18 mouse cellular contexts compared by ENCODE assay signal in genomic region chr12:71333561-71333960, GRCm38 (mm10). TPM values are rescaled to one million over a fixed set of nuclear protein-coding genes. Genes with fewer than 3 reads are reported as not detected.
A peak's percentile ranks its signal among the peaks of the same experiment; 100 is the strongest.
DNase-seq lines count a peak whose midpoint lies in the region; ATAC-seq and TF ChIP-seq lines count a peak whose summit lies in the region.
"Had no signal": no experiment of that assay in that cellular context is flagged by ENCODE, and none has a peak within 500 bp of the region (broad histone marks: within the 10 kb centered on the region; RNA-seq: fewer than 3 reads in every experiment).

No protein-coding gene starts in this region.

- no peak for TF ChIP-seq CTCF in heart, adult 2 months (IDR thresholded peaks at IDR 0.05)

- no peak for TF ChIP-seq EP300 in heart, adult 2 months (IDR thresholded peaks at IDR 0.05; ENCODE audit: insufficient read depth, low read depth, low read length)

- H3K9ac ChIP-seq in heart, embryonic 11.5 days (ENCODE audit: low read depth, low read length), result 0 out of 2 replicates have a peak overlapping the region, but pooled peaks have one; percentile 34
- H3K9ac ChIP-seq in heart, adult 2 months (ENCODE audit: low read depth, low read length), result no peak overlapping the region
- no peak overlapping the region for H3K9ac ChIP-seq in hindbrain, embryonic 13.5 days
- H3K9ac ChIP-seq in hindbrain, embryonic 14.5 days, result no peak overlapping the region
- H3K9ac ChIP-seq: forebrain, embryonic 13.5 days had no signal

- H3K27me3 ChIP-seq in heart, embryonic 11.5 days (ENCODE audit: control insufficient read depth, insufficient read depth, low read length), result no peaks in the 10 kb centered on the region
- no peaks in the 10 kb centered on the region for H3K27me3 ChIP-seq in heart, adult 2 months (ENCODE audit: control insufficient read depth, insufficient read depth, low read length)
- no peaks in the 10 kb centered on the region for H3K27me3 ChIP-seq in hindbrain, embryonic 13.5 days
- no peaks in the 10 kb centered on the region for H3K27me3 ChIP-seq in hindbrain, embryonic 14.5 days (ENCODE audit: control insufficient read depth, insufficient read depth, low read length)
- H3K27me3 ChIP-seq in embryonic facial prominence, embryonic 10.5 days (replicated peaks; ENCODE audit: low read depth, poor library complexity, severe bottlenecking), result 0 out of 2 replicates have a peak, but pooled peaks cover 5% of the 10 kb centered on the region
- no peaks in the 10 kb centered on the region for H3K27me3 ChIP-seq in limb, embryonic 10.5 days (ENCODE audit: low read depth, poor library complexity, severe bottlenecking)

- 32% methylated on average over 5 of the region's 5 CpGs for WGBS in heart, embryonic 11.5 days (ENCODE audit: insufficient replicate concordance)
- WGBS in heart, adult 2 months, result 52% methylated on average over 5 of the region's 5 CpGs
- WGBS in hindbrain, embryonic 13.5 days, result 50% methylated on average over 5 of the region's 5 CpGs
- 52% methylated on average over 5 of the region's 5 CpGs for WGBS in hindbrain, embryonic 14.5 days
- 37% methylated on average over 5 of the region's 5 CpGs for WGBS in embryonic facial prominence, embryonic 10.5 days
- WGBS in limb, embryonic 10.5 days, result 51% methylated on average over 5 of the region's 5 CpGs

- no peak for TF ChIP-seq POLR2A in heart, adult 2 months (IDR thresholded peaks at IDR 0.05; ENCODE audit: insufficient read depth, low read depth, low read length)

- H3K4me3 ChIP-seq in heart, embryonic 11.5 days (ENCODE audit: low read depth, low read length), result no peak overlapping the region
- H3K4me3 ChIP-seq in heart, adult 2 months, result no peak overlapping the region
- no peak overlapping the region for H3K4me3 ChIP-seq in hindbrain, embryonic 13.5 days
- no peak overlapping the region for H3K4me3 ChIP-seq in hindbrain, embryonic 14.5 days (replicated peaks; ENCODE audit: low read length)
- no peak overlapping the region for H3K4me3 ChIP-seq in embryonic facial prominence, embryonic 10.5 days
- no peak overlapping the region for H3K4me3 ChIP-seq in limb, embryonic 10.5 days
- H3K4me3 ChIP-seq: forebrain, embryonic 13.5 days; megakaryocyte, embryonic 14.5 days had no signal

- intact Hi-C loops in heart, adult 2 months (cut with DNase I), result no loop called here

- no peak for DNase-seq in heart, adult 2 months
- DNase-seq in hindbrain, embryonic 14.5 days (ENCODE audit: low spot score), result no peak
- DNase-seq in embryonic facial prominence, embryonic 10.5 days (ENCODE audit: low spot score), result no peak
- no peak for DNase-seq in limb, embryonic 10.5 days (ENCODE audit: low spot score)
- DNase-seq in embryo, embryonic 10 days (ENCODE audit: low spot score), result no peak
- no peak for DNase-seq in kidney, postnatal 4 days
- DNase-seq: adrenal gland, postnatal 14 days; B cell, adult 2 months; kidney, adult 8-10 months; kidney, postnatal 25 days; right cerebral cortex, adult 18-20 months had no signal

- no peak for ATAC-seq in heart, embryonic 11.5 days (replicated peaks; ENCODE audit: insufficient number of reproducible peaks, low FRiP score, low TSS enrichment)
- ATAC-seq in hindbrain, embryonic 13.5 days (ENCODE audit: low FRiP score), result no peak
- ATAC-seq in hindbrain, embryonic 14.5 days (ENCODE audit: low FRiP score), result no peak
- ATAC-seq: activated CD4-positive, CD25-positive, alpha-beta regulatory T cell, adult 4 months; forebrain, embryonic 13.5 days; midbrain, embryonic 16.5 days had no signal

- peak overlapping the region; percentile 62 for H3K27ac ChIP-seq in heart, embryonic 11.5 days (ENCODE audit: low read depth, low read length)
- no peak overlapping the region for H3K27ac ChIP-seq in heart, adult 2 months
- 0 out of 2 replicates have a peak overlapping the region, but pooled peaks have one; percentile 1 for H3K27ac ChIP-seq in hindbrain, embryonic 13.5 days
- no peak overlapping the region for H3K27ac ChIP-seq in hindbrain, embryonic 14.5 days
- H3K27ac ChIP-seq in embryonic facial prominence, embryonic 10.5 days (replicated peaks), result peak overlapping the region; percentile 32
- H3K27ac ChIP-seq in limb, embryonic 10.5 days, result peak overlapping the region; percentile 68
- H3K27ac ChIP-seq: forebrain, embryonic 13.5 days had no signal

- peak overlapping the region; percentile 34; the same call in 1 of the 2 replicates for H3K4me2 ChIP-seq in heart, embryonic 11.5 days
- no peak overlapping the region for H3K4me2 ChIP-seq in hindbrain, embryonic 13.5 days
- no peak overlapping the region for H3K4me2 ChIP-seq in hindbrain, embryonic 14.5 days (replicated peaks)
- H3K4me2 ChIP-seq: forebrain, embryonic 13.5 days; liver, embryonic 11.5 days had no signal

- peaks cover 30% of the 10 kb centered on the region for H3K4me1 ChIP-seq in heart, embryonic 11.5 days (ENCODE audit: control insufficient read depth, insufficient read depth, low read length)
- peaks cover 2% of the 10 kb centered on the region; the same call in 1 of the 2 replicates for H3K4me1 ChIP-seq in heart, adult 2 months (ENCODE audit: control insufficient read depth, insufficient read depth, low read length)
- H3K4me1 ChIP-seq in hindbrain, embryonic 13.5 days (replicated peaks), result peaks cover 33% of the 10 kb centered on the region
- H3K4me1 ChIP-seq in hindbrain, embryonic 14.5 days (replicated peaks; ENCODE audit: control insufficient read depth, insufficient read depth, low read length), result peaks cover 16% of the 10 kb centered on the region
- peaks cover 69% of the 10 kb centered on the region for H3K4me1 ChIP-seq in embryonic facial prominence, embryonic 10.5 days
- peaks cover 45% of the 10 kb centered on the region for H3K4me1 ChIP-seq in limb, embryonic 10.5 days
- H3K4me1 ChIP-seq: megakaryocyte, embryonic 14.5 days had no signal

- no peaks in the 10 kb centered on the region for H3K9me3 ChIP-seq in heart, embryonic 11.5 days (replicated peaks; ENCODE audit: control insufficient read depth, low read length)
- no peaks in the 10 kb centered on the region for H3K9me3 ChIP-seq in hindbrain, embryonic 13.5 days
- no peaks in the 10 kb centered on the region for H3K9me3 ChIP-seq in hindbrain, embryonic 14.5 days (ENCODE audit: control insufficient read depth, low read length)
- no peaks in the 10 kb centered on the region for H3K9me3 ChIP-seq in embryonic facial prominence, embryonic 10.5 days
- H3K9me3 ChIP-seq in limb, embryonic 10.5 days (replicated peaks), result no peaks in the 10 kb centered on the region
- H3K9me3 ChIP-seq: forebrain, embryonic 13.5 days; megakaryocyte, embryonic 14.5 days had no signal

- no peaks in the 10 kb centered on the region for H3K79me2 ChIP-seq in heart, adult 2 months (replicated peaks; ENCODE audit: control insufficient read depth, insufficient read depth, low read length)

- H3K36me3 ChIP-seq in heart, embryonic 11.5 days (ENCODE audit: control insufficient read depth, insufficient read depth, low read length), result no peaks in the 10 kb centered on the region
- H3K36me3 ChIP-seq in heart, adult 2 months (ENCODE audit: control insufficient read depth, insufficient read depth, low read length), result no peaks in the 10 kb centered on the region
- no peaks in the 10 kb centered on the region for H3K36me3 ChIP-seq in hindbrain, embryonic 13.5 days
- no peaks in the 10 kb centered on the region for H3K36me3 ChIP-seq in hindbrain, embryonic 14.5 days (replicated peaks; ENCODE audit: control insufficient read depth, insufficient read depth)
- H3K36me3 ChIP-seq in embryonic facial prominence, embryonic 10.5 days (replicated peaks), result no peaks in the 10 kb centered on the region
- H3K36me3 ChIP-seq in limb, embryonic 10.5 days, result no peaks in the 10 kb centered on the region

RNA-seq across cellular contexts. Expression of gene Dact1, which starts 23.9 kb away (rescaled TPM):
- 10.7 and 11.1 TPM in 2 replicates for polyA plus RNA-seq in heart, embryonic 11.5 days (2014; fragmentation: Nextera tagmentation; extraction: Ambion mirVana)
- 1 to 10 TPM; 2.5 to 3.8 TPM for total RNA-seq in heart, adult 2 months (2021)
- polyA plus RNA-seq in heart, adult 2 months (2012; rRNA removed), result 3.8 and 5.3 TPM in 2 replicates
- 32.8 and 38.2 TPM in 2 replicates for polyA plus RNA-seq in hindbrain, embryonic 13.5 days (2015; fragmentation: Nextera tagmentation; extraction: Ambion mirVana)
- polyA plus RNA-seq in hindbrain, embryonic 14.5 days (2014; fragmentation: Nextera tagmentation; extraction: Ambion mirVana), result 29.8 and 33.1 TPM in 2 replicates
- polyA plus RNA-seq in embryonic facial prominence, embryonic 10.5 days (2016; fragmentation: Nextera tagmentation; extraction: Ambion mirVana), result 15.9 and 20.0 TPM in 2 replicates
- polyA plus RNA-seq in limb, embryonic 10.5 days (2016; fragmentation: Nextera tagmentation; extraction: Ambion mirVana), result 9.8 and 18.8 TPM in 2 replicates

Comparison
In these comparisons a context has a peak if more than half of its experiments do, and no peak if none do; other contexts are left out.
1. H3K27ac ChIP-seq: peak in heart, embryonic 11.5 days (single experiment), hindbrain, embryonic 13.5 days (single experiment), embryonic facial prominence, embryonic 10.5 days (single experiment) and limb, embryonic 10.5 days (single experiment); none in heart, adult 2 months (single experiment) and hindbrain, embryonic 14.5 days (single experiment).